Mouse (Mus musculus) stomach, adult 2 months (tissue): ENCODE results near the gene Gm17622. TPM values are rescaled to one million over a fixed set of nuclear protein-coding genes. Genes with fewer than 3 reads are reported as not detected.

Experiments used
- polyA plus RNA-seq: library from polyadenylated mRNA; depleted of rRNA; stranded (reverse); fragments of >200 nt; gene quantifications from 2 replicates; pipeline ENCODE4 v1.2.3, GENCODE M21; 2012; rRNA removed

Gm17622 gene
- not detected in 2 replicates for polyA plus RNA-seq

DNA sequence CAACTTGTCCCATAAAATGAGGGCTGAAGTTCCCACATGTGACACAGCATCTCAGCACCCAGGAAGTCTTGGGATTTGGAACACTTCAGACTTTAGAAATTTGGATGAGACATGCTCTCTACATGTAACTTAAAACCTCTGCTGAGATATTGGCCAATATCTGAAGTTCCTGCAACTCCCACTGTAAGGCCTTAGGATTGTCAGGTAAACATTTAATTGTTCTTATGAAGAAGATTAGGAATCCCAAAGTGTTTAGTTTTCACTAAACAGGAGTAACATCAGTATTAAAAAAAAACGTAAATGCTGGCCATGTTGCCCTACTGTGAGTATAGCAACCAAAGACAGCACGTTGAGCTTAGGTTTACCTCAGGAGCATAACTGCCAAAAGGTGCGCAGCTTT, at the start of gene Gm17622:
TSS of gene Gm17622 (plus strand) at position 301 of the 400 bp plus-strand sequence.

GRCm38 (mm10) chr13:96470957-96471356, 19.6 kb upstream of the Gm17622 start, which contains the start of gene Ankdd1b:
Ankdd1b (minus strand) TSS chr13:96471198.

Other genes starting within 250 kb of the Gm17622 start
- 0.72 and 1.5 TPM in 2 replicates for gene Poc5, start 102.4 kb upstream of the Gm17622 start, polyA plus RNA-seq
- gene Ankdd1b, start 19.5 kb upstream of the Gm17622 start, polyA plus RNA-seq, result 5.2 and 8.9 TPM in 2 replicates
- gene Polk, start 51.8 kb downstream of the Gm17622 start, polyA plus RNA-seq, result 0.24 and 0.34 TPM in 2 replicates
- 5.4 and 6.5 TPM in 2 replicates for gene Col4a3bp, start 51.9 kb downstream of the Gm17622 start, polyA plus RNA-seq
- gene Hmgcr, start 180.2 kb downstream of the Gm17622 start, polyA plus RNA-seq, result 4.8 and 6.3 TPM in 2 replicates